Mouse (Mus musculus) cerebellum, postnatal 14 days (tissue): Measurements from ENCODE around the gene Pirb.

Experiments
- DNase-seq, 2 experiments: peaks; one replicate each; pipeline ENCODE4 v3.0.0; 2021; ENCODE audit warnings: mixed read lengths in 2 of 2

Gene Pirb

GRCm38 (mm10) chr7:3692382-3692986 is 27.7 kb downstream of the Pirb start, which contains the start of gene Tsen34:
Gene Tsen34 (plus strand): TSS chr7:3692863.
- DNase-seq, result no peak

- no peak for DNase-seq
These were observed 28.3 kb downstream of the Pirb start for GRCm38 (mm10) chr7:3691919-3692318.

GRCm38 (mm10) chr7:3685400-3686187 is 34.6 kb downstream of the Pirb start:
- DNase-seq, result peak; percentile 78

- no peak for DNase-seq
These were observed 35.5 kb downstream of the Pirb start for GRCm38 (mm10) chr7:3684698-3685097.

- DNase-seq, result no peak
These were observed 36.2 kb downstream of the Pirb start for GRCm38 (mm10) chr7:3683908-3684550.

GRCm38 (mm10) chr7:3677342-3677741 is 42.8 kb downstream of the Pirb start, which contains the start of gene Tmc4:
Gene Tmc4 (minus strand): TSS chr7:3677553.
- no peak for DNase-seq

GRCm38 (mm10) chr7:3676371-3676770 is 43.8 kb downstream of the Pirb start:
- no peak for DNase-seq

GRCm38 (mm10) chr7:3675228-3675548 is 45.0 kb downstream of the Pirb start:
- DNase-seq, result no peak

- peak; percentile 93 to 97 for DNase-seq
These were observed 45.5 kb downstream of the Pirb start for GRCm38 (mm10) chr7:3674507-3675227.

- DNase-seq, result no peak
These were observed 53.2 kb downstream of the Pirb start for GRCm38 (mm10) chr7:3666921-3667391.

GRCm38 (mm10) chr7:3665215-3666114 is 54.7 kb downstream of the Pirb start, which contains the start of gene Leng1:
Gene Leng1 (minus strand): TSS chr7:3665840.
- DNase-seq, result peak; percentile 97 to 98

GRCm38 (mm10) chr7:3664524-3665214 is 55.5 kb downstream of the Pirb start:
- no peak for DNase-seq
